Mouse (Mus musculus) large intestine, adult 2 months (tissue): ENCODE results near the gene Nrxn3. TPM values are rescaled to one million over a fixed set of nuclear protein-coding genes. Genes with fewer than 3 reads are reported as not detected.

ENCODE experiments used
- DNase-seq: peaks from one replicate; pipeline ENCODE4 v3.0.0-alpha.2; 2012; ENCODE audit warnings: low read depth, low spot score
- WGBS: fragments of 180-500 bp; shearing (Covaris S2); methylation state at CpG from one replicate; pipeline ENCODE4 v1.1.7; 2018; 5-methylcytosine and 5-hydroxymethylcytosine counted together
- polyA plus RNA-seq: library from polyadenylated mRNA; depleted of rRNA; stranded (reverse); fragments of >200 nt; gene quantifications from 2 replicates; pipeline ENCODE4 v1.2.3, GENCODE M21; 2012

Gene Nrxn3
- polyA plus RNA-seq, 1 experiment, result 0.06 TPM

GRCm38 (mm10) chr12:89395121-89395792, 672.6 kb downstream of the Nrxn3 start:
- 44% methylated on average over 3 of the region's 3 CpGs for WGBS
- no peak for DNase-seq

GRCm38 (mm10) chr12:89436519-89436918, 713.8 kb downstream of the Nrxn3 start:
- DNase-seq, result no peak

GRCm38 (mm10) chr12:89442323-89443038, 719.8 kb downstream of the Nrxn3 start:
- no peak for DNase-seq
- 65% methylated on average over 2 of the region's 2 CpGs for WGBS

DNA sequence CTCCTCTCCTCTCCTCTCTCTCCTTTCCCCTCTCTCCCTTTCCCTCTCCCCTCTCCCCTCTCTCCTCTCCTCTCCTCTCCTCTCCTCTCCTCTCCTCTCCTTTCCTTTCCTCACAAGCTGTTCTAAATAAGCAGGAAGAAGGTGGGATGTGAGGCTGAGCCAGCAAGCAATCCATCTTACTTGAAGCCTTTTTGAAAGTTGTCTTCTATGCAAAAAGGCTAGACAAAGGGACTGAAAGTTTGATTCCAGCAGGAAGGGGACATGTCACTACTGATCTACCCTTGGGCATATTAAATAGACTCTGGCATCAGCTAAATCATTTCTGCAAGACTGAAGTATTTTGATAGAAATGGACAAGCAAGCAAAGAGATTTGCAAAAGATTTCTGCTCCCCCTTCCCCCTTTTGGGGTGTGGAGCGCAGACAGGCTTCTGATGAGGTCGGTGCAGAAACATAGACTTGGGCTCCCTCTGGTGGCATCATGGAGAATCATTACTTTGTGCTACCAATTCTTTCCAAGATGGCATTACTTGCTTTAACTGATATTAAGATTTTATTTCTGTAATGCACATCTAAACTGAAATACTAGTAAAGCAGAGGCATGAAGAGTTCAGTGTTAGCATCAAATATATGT, 728.1 kb downstream of the Nrxn3 start:
- 15% methylated on average over 2 of the region's 2 CpGs for WGBS
- no peak for DNase-seq

DNA sequence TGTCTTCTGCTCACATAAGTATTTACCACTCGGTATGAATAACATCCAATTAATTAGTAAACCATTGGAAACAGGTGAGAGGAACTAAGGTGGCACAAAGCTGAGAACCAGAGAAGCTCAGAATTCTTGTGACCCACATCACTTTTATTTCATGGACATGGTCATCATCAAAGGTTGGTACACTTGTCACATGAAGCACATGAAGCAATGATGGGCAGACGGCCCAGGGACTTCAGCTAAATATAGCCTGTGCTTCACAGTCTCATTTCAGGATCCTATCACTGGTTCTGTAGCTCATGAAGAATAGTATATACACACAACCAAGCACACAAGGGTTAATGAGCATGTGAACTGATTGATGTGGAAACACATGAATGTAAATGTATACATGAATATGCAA, 747.5 kb downstream of the Nrxn3 start:
- WGBS, result 68% methylated on average over 2 of the region's 2 CpGs
- DNase-seq, result no peak

- no peak for DNase-seq
- WGBS, result 38% methylated on average over 2 of the region's 2 CpGs
These were observed 748.6 kb downstream of the Nrxn3 start for GRCm38 (mm10) chr12:89471289-89471688.

DNA sequence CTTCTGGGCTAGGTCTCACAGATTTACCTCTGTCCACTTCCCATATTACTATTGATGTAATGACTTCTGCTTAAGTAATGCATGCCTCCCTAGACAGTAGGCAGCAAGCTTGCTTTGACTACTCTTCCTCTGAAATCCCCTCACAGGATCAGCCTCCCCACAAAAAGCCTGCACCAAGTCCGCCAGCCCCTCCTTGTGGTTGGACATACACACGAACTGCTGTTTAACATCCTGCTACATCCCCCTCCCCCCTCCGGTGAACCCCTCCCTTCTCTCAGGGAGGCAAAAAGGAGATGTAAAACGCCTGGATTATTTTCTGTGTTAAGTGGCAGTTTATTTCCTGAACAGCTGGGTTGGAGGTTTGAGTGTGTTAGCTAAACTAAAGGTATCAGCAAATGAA, 749.2 kb downstream of the Nrxn3 start:
- DNase-seq, result no peak
- WGBS, result 31% methylated on average over 4 of the region's 4 CpGs

DNA sequence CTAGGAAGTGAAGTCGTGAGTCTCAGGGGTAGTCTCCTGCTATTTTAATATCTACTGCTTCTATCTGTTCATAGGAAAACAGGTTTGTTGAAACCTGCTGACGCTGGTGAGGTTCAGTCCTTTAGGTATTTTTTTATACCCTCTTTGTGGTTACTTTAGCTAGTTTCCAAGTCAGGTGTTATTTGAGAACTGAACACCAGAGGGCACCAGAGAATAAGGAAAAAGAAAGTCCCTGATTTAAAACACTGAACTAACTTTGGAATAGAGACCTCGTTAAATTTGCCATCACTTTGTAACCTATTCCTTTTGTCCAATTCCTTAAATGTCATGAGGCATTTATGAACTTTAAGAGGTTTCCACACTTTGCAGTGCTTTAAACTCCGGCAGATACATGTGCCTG, 756.4 kb downstream of the Nrxn3 start:
- WGBS, result 19% methylated on average over 4 of the region's 4 CpGs
- peak; percentile 11 for DNase-seq

GRCm38 (mm10) chr12:89482223-89482622, 759.5 kb downstream of the Nrxn3 start:
- WGBS, result 46% methylated on average over 5 of the region's 5 CpGs

GRCm38 (mm10) chr12:89504026-89504425, 781.4 kb downstream of the Nrxn3 start:
- DNase-seq, result no peak
- WGBS, result 49% methylated on average over 3 of the region's 3 CpGs

More at GRCm38 (mm10) chr12:89482223-89482622, 759.5 kb downstream of the Nrxn3 start:
- DNase-seq, result no peak

DNA sequence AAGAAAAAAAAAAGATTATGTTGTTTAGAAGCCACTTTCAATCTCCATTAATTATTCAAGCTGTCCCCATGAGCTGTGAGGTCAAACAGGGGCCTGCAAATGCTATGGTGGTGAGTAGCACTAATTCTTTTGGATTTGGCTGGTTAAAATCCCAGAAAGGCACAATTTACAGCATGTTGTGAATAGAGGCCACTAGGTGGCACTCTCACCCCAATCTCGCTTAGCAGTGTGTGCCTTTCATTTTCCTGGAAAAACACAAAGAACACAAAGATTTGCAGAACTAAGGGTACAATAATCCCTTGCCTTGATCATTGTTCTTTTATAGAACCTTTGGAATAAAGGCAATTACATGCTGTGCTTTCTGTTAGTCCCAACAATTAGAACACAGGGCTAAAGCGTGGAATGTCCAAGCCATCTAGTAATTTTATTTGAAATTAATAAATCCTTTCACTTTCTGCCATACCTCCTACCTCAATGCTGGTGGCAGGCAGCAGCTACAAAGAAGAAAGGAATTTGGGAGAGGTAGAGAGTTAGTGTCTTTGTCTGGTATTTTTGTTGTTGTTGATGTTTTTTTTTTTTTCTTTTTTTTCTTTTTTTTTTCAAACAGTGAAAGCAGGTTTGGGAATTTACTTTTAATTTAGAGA, 782.6 kb downstream of the Nrxn3 start:
- WGBS, result 46% methylated on average over 2 of the region's 2 CpGs
- DNase-seq, result no peak

DNA sequence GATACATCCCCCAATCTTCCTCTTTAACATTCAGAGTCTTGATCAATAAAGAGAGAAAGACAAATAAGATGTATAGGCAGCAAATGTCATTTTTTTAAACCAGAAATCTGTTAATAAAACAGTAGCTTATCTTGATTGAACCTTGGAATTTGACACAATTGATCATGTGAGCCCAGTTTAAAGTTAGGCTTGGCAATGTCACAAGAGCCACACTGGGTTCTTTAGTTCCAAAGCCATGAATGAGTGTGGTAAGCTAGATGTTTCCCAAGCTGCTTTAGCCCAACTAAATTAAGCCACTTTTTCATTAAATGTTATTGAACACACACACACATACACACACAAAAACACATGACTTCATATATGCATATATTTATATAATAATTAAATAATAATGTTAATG, 786.3 kb downstream of the Nrxn3 start:
- DNase-seq, result no peak

DNA sequence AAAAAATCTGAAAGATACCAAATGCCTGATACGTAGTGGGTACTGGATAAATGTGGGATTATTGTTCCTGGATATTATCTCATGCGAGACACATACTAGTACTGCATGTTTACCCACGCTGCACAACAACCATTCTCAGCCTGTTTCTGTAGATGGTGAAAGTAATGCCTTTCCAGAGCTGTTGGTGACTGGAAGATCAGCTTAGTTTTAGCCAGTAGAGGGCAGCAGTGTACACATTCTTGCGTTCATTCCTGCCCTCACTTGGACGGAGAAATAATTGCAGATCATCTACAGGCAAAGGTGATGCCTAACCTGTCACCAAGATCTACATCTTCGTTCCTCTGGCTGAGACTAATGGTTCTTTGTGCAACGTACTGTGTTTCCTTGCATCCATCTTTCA, 791.1 kb downstream of the Nrxn3 start:
- no peak for DNase-seq
- WGBS, result 35% methylated on average over 7 of the region's 7 CpGs

- 72% methylated on average over 6 of the region's 6 CpGs for WGBS
- DNase-seq, result no peak
These were observed 793.4 kb downstream of the Nrxn3 start for GRCm38 (mm10) chr12:89516046-89516445.

DNA sequence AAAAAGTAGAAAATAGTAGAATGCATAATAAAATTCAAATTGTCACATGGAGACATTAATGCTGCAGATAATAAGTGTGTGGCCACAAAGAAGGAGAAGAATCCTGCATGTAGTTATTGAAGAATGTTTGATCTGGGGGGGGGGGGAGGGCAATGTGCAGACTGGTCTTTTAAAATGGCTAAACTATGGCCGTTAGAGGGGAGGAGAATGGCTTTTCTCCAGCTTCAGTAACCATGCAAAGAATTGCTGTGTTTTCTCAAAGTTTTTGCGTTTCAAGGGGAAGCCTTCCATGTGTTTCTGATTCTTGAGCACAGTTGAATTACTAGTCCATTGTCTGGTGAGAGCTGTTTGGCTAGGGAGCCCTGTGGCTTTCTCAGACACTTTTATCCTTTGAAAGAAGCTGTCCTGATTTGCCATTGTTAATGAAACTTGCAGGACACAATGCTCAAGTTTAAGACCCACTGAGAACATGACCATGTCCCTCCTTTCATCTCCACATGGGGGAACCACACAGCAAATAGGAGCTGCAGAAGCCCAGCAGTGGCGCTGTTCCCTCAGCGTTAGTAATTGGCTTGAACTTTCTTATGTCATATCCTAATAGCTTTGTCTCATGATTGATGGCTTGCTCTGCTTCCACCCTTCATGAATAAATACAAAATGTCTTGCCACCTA, 808.1 kb downstream of the Nrxn3 start:
- DNase-seq, result no peak
- 27% methylated on average over 4 of the region's 4 CpGs for WGBS

DNA sequence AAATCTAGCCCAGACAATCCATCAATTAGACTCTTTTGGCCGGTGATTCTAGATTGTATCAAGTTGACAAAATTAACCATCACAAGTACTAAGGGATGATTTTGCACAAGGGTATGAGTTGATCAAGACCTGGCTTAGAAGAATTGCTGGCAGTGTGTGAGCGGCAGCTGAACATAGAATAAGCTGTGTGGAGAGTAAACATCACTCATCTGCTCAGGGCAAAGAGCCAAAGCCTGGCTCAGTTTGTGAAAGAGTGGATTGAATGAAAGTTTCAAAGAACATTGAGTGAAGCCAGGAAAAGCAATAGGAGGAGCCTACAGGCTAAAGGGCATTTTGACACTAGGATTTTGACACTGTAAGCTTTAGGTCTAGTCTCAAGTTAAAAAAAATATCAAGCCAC, 828.6 kb downstream of the Nrxn3 start:
- no peak for DNase-seq
- 63% methylated on average over 2 of the region's 2 CpGs for WGBS

GRCm38 (mm10) chr12:89553223-89553880, 830.7 kb downstream of the Nrxn3 start:
- no peak for DNase-seq
- 72% methylated on average over 4 of the region's 4 CpGs for WGBS

- 70% methylated on average over 2 of the region's 2 CpGs for WGBS
- no peak for DNase-seq
These were observed 831.5 kb downstream of the Nrxn3 start for GRCm38 (mm10) chr12:89554171-89554570.

DNA sequence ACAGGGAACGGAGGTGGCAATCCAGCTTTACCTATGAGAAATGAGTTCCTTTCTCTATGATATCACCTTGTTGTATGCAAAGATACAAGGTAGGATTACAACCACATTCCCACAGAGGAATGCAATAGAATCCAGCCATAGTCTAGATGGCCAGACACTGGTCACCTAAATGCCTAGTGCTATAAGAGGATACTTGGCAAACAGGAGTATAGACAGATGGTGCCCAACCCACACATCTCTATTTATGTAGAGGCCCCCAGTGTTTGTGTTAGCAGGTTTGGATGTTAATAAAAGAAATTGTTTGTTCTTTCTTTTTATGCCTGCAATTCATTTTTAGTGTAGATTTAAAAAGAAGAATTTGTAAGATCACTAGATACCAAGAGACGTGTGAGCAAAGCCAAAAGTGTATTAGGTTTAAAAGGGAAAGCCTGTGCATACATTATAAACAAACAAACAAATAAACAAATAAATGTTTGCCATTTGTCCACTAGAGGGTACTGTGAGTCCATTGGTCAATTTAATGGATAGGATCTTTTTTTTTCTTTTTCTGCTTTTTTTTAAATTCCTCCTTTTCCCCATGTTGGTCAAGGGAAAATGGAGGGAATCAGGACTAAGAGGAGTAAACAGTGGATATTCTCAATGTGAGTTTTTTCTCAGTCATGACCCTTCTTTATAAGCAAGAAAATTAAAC, 832.2 kb downstream of the Nrxn3 start:
- DNase-seq, result no peak
- 63% methylated on average over 2 of the region's 2 CpGs for WGBS
